Mouse (Mus musculus) R1 (cell line): ENCODE measurements at regions not wholly inside any gene's neighbourhood (a gene's known extent, or its start where the extent isn't known, plus 50 kb on each side); places are given as distances from the start of the nearest gene placed in this dataset.
"Not testable (repeated sequence)": the region's sequence is repeated elsewhere in the genome, so short reads cannot be mapped to it uniquely, and the experiment has no call there.

Source experiments
- DNase-seq: peaks from one replicate; pipeline ENCODE4 v3.0.0-alpha.2; 2018; ENCODE audit warnings: low read depth, low spot score

GRCm38 (mm10) chr8:68958701-68959100 lies 250.1 kb upstream of the Zfp930 start:
- DNase-seq: no peak

GRCm38 (mm10) chr8:68961981-68962380 lies 246.9 kb upstream of the Zfp930 start:
- DNase-seq: no peak

- DNase-seq: no peak
Measured at GRCm38 (mm10) chr8:68975773-68976172, 233.1 kb upstream of the Zfp930 start.

GRCm38 (mm10) chr8:68977159-68977558 lies 231.7 kb upstream of the Zfp930 start:
- no peak for DNase-seq

GRCm38 (mm10) chr8:68983181-68983580 lies 225.7 kb upstream of the Zfp930 start:
- DNase-seq: not testable (repeated sequence)

GRCm38 (mm10) chr8:68983691-68984090 lies 225.1 kb upstream of the Zfp930 start:
- no peak for DNase-seq

- DNase-seq: peak; percentile 37
Measured at GRCm38 (mm10) chr8:68984487-68984886, 224.4 kb upstream of the Zfp930 start.

- no peak for DNase-seq
Measured at GRCm38 (mm10) chr8:68986425-68986824, 222.4 kb upstream of the Zfp930 start.
